Mouse (Mus musculus): ENCODE measurements at regions not wholly inside any gene's neighbourhood (a gene's known extent, or its start where the extent isn't known, plus 50 kb on each side); places are given as distances from the start of the nearest gene placed in this dataset.

GRCm38 (mm10) chr4:34239624-34240023, 189.6 kb upstream of the Spaca1 start:
- TF ChIP-seq EP300 (IDR thresholded peaks at IDR 0.05) (no peak), CTCF (IDR thresholded peaks at IDR 0.05) (no peak)
